Mouse (Mus musculus) embryonic facial prominence, embryonic 14.5 days (tissue): ENCODE results near the gene Gpc5. TPM values are rescaled to one million over a fixed set of nuclear protein-coding genes. Genes with fewer than 3 reads are reported as not detected.

Source experiments
- ATAC-seq: fragments of 200-750 bp; cut with Nextera tagmentation; 2 replicates; pipeline ENCODE4 v1.8.0; 2017; ENCODE audit warnings: low read depth, moderate number of reproducible peaks, moderate TSS enrichment
- DNase-seq: peaks from one replicate; pipeline ENCODE4 v3.0.0-alpha.2; 2015; ENCODE audit warnings: low spot score
- H3K27ac ChIP-seq: fragments of 300-500 bp; sonication (generic); replicated peaks from 2 replicates; pipeline ENCODE4 v1.5.1; 2014; ENCODE audit warnings: low read depth, mild to moderate bottlenecking, low read length, moderate library complexity
- H3K27me3 ChIP-seq: fragments of 300-500 bp; sonication (generic); replicated peaks from 2 replicates; pipeline ENCODE4 v1.6.1; 2014; ENCODE audit warnings: low read length; ENCODE audit not compliant: control insufficient read depth, insufficient read depth
- H3K36me3 ChIP-seq: fragments of 300-500 bp; sonication (generic); 2 replicates; pipeline ENCODE4 v1.6.1; 2014; ENCODE audit warnings: low read length, mixed read lengths; ENCODE audit not compliant: control insufficient read depth, insufficient read depth
- H3K4me1 ChIP-seq: fragments of 300-500 bp; sonication (generic); 2 replicates; pipeline ENCODE4 v1.6.1; 2014; ENCODE audit warnings: antibody characterized with exemption, low read length; ENCODE audit not compliant: control insufficient read depth, insufficient read depth
- H3K4me2 ChIP-seq: fragments of 300-500 bp; sonication (generic); 2 replicates; pipeline ENCODE4 v1.6.1; 2014; ENCODE audit warnings: low read depth, mild to moderate bottlenecking, low read length, moderate library complexity, mixed read lengths
- H3K4me3 ChIP-seq: fragments of 300-500 bp; sonication (generic); 2 replicates; pipeline ENCODE4 v1.5.1; 2014; ENCODE audit warnings: low read depth, mild to moderate bottlenecking, low read length
- H3K9ac ChIP-seq: fragments of 300-500 bp; sonication (generic); 2 replicates; pipeline ENCODE4 v1.6.1; 2014; ENCODE audit warnings: low read depth, mild to moderate bottlenecking, low read length, moderate library complexity, mixed read lengths
- H3K9me3 ChIP-seq: fragments of 300-500 bp; sonication (generic); 2 replicates; pipeline ENCODE4 v1.6.1; 2016; ENCODE audit warnings: low read length; ENCODE audit not compliant: control insufficient read depth
- WGBS: fragments of 180-500 bp; shearing (Covaris S2); extraction: QIAGEN DNeasy Blood & Tissue Kit; methylation state at CpG from one replicate; pipeline ENCODE4 v1.1.7; 2014; 5-methylcytosine and 5-hydroxymethylcytosine counted together
- polyA plus RNA-seq: library from polyadenylated mRNA; unstranded; fragments of >200 nt; fragmentation: Nextera tagmentation; extraction: Ambion mirVana; gene quantifications from 2 replicates; pipeline ENCODE4 v1.2.1, GENCODE M21; 2014

Gpc5 gene
- polyA plus RNA-seq, 1 experiment from 2014 or later, result 0.31 TPM

DNA sequence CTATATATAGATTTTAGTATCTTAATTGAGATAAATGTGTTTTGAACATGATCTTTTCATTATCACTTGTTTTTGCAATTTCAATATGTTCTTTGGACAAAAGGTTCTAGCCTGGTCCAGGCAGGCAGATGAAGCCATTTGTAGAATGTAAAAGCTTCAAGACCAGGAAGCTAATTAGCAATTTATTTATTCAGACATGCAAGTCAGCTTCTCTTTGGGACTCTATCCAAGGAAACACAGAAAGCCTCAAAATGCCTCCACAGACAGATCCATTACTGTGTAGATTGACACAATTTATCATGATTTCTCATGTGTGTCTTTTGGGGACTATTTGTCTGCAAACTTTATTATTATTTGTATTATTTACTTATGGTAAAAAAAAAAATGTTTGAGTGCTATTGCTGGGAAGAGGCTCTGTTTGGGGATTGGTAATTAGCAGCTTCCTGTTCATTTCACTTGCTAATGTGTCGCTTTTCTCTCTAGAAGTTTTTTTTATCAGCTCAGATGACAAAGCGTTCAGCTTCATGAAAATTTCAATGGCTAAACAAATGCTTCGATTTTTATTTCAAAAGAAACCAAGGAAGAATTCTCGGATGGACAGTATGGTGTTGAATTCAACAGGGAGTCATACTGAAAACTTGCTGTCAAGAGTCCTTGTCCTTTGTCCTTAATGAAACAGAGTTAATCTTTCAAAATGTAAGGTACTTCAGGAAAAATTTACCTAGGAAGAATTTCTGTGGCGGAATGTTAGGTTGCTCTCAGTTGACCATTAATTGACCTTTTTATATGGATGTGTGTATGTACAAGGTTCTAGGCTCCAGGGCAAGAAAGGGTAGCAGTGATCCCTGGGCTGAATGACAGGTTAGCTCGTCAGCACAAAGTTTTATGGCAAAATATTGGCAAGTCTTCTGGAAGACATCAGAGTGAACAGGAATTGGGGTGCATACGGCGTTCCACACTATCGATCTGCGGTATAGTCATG is 353.1 kb downstream of the Gpc5 start:
- 75% methylated on average over 10 of the region's 10 CpGs for WGBS
- Histone ChIP-seq H3K36me3 (no peaks in the 10 kb centered on the region), H3K27ac (no peak overlapping the region), H3K4me2 (no peak overlapping the region), H3K9me3 (no peaks in the 10 kb centered on the region), H3K27me3 (no peaks in the 10 kb centered on the region), H3K4me3 (no peak overlapping the region), H3K9ac (no peak overlapping the region), H3K4me1 (no peaks in the 10 kb centered on the region)
- DNase-seq, result no peak
- no peak for ATAC-seq

DNA sequence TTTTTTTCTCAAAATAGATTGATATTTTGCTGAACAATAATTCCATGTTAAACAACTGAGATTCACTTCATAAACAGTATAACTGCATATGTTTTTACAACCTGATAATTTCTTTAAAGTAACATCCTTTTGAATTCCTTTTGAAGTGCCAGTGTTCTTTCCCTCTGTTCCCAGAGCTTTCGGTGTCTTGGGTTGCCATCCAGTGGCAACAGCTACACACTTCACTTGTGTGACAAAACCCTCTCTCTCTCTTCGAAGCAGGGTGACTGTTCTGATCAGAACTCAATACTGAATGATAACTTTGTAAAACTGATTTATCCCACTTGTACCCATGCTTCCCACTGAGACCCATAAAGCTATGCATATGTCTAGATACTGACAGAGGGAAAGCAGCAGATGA is 358.9 kb downstream of the Gpc5 start:
- H3K4me2 ChIP-seq, result no peak overlapping the region
- DNase-seq (no peak), ATAC-seq (no peak)
- no peak overlapping the region for H3K27ac ChIP-seq
- no peaks in the 10 kb centered on the region for H3K4me1 ChIP-seq
- H3K27me3 ChIP-seq, result no peaks in the 10 kb centered on the region
- no peaks in the 10 kb centered on the region for H3K9me3 ChIP-seq
- 39% methylated on average over 2 of the region's 2 CpGs for WGBS
- H3K9ac ChIP-seq, result no peak overlapping the region
- no peaks in the 10 kb centered on the region for H3K36me3 ChIP-seq
- no peak overlapping the region for H3K4me3 ChIP-seq

- H3K36me3 ChIP-seq, result no peaks in the 10 kb centered on the region
- H3K27ac ChIP-seq, result no peak overlapping the region
- no peaks in the 10 kb centered on the region for H3K9me3 ChIP-seq
- H3K4me1 ChIP-seq, result no peaks in the 10 kb centered on the region
- WGBS, result 63% methylated on average over 5 of the region's 5 CpGs
- no peak overlapping the region for H3K4me3 ChIP-seq
- no peak for ATAC-seq
- no peaks in the 10 kb centered on the region for H3K27me3 ChIP-seq
- peak; percentile 45 for DNase-seq
- H3K4me2 ChIP-seq, result no peak overlapping the region
- no peak overlapping the region for H3K9ac ChIP-seq
These were observed 375.9 kb downstream of the Gpc5 start for GRCm38 (mm10) chr14:115467960-115468359.

GRCm38 (mm10) chr14:115475234-115475633 is 383.2 kb downstream of the Gpc5 start:
- WGBS, result 46% methylated on average over 4 of the region's 4 CpGs
- DNase-seq, result peak; percentile 71
- no peak overlapping the region for H3K4me3 ChIP-seq
- 0 out of 2 replicates have a peak, but pooled peaks cover 3% of the 10 kb centered on the region for H3K4me1 ChIP-seq
- ATAC-seq, result peak; percentile 47
- no peak overlapping the region for H3K9ac ChIP-seq
- no peak overlapping the region for H3K27ac ChIP-seq
- no peaks in the 10 kb centered on the region for H3K9me3 ChIP-seq
- no peak overlapping the region for H3K4me2 ChIP-seq
- H3K36me3 ChIP-seq, result no peaks in the 10 kb centered on the region
- no peaks in the 10 kb centered on the region for H3K27me3 ChIP-seq

DNA sequence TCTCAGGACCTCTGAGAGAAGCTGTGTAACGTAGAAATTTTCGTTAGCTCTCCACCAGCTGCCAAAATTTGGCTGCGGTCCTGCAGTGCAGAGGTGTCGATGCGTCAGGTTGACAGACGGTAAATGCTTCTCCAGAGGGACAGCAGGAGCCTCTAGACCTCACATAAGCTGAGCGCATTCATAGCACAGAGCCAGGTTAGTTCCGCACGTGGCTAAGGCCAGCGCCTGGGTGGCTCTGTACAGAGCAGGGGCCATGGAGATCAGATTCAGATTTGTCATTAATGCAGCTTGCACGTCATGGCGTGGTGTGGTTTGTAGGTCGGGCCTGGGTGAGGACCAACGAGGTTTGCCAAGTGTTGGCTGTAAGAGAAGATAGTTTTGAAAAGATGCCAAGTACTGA is 385.3 kb downstream of the Gpc5 start:
- H3K9ac ChIP-seq, result no peak overlapping the region
- H3K9me3 ChIP-seq, result no peaks in the 10 kb centered on the region
- H3K4me2 ChIP-seq, result peak overlapping the region; percentile 31; the same call in 1 of the 2 replicates
- no peak overlapping the region for H3K27ac ChIP-seq
- DNase-seq (peak; percentile 60), ATAC-seq (peak; percentile 77)
- WGBS, result 53% methylated on average over 14 of the region's 14 CpGs
- H3K36me3 ChIP-seq, result no peaks in the 10 kb centered on the region
- no peak overlapping the region for H3K4me3 ChIP-seq
- H3K27me3 ChIP-seq, result no peaks in the 10 kb centered on the region
- 0 out of 2 replicates have a peak, but pooled peaks cover 3% of the 10 kb centered on the region for H3K4me1 ChIP-seq

DNA sequence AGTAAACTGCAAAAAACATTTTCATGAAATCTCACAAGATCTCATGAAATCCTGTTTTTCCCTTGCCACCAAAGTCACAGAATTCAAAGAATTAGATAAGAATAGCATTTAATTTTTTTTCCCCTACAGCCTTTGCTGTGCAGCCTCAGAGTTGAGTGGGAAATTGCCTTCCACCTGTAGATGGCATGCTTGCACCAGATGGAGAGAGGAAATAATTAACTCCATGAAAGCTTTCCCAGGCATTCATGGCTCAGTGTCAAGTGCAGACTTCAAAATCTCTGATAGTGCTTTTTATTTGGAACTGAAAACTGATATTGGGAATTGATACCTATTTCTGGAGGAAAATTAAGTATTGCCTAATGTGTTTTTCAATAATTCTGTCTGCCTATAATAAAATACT is 393.1 kb downstream of the Gpc5 start:
- H3K27me3 ChIP-seq, result no peaks in the 10 kb centered on the region
- DNase-seq (peak; percentile 60), ATAC-seq (no peak)
- no peak overlapping the region for H3K4me2 ChIP-seq
- no peaks in the 10 kb centered on the region for H3K36me3 ChIP-seq
- H3K4me3 ChIP-seq, result no peak overlapping the region
- no peak overlapping the region for H3K27ac ChIP-seq
- no peaks in the 10 kb centered on the region for H3K4me1 ChIP-seq
- no peak overlapping the region for H3K9ac ChIP-seq
- no peaks in the 10 kb centered on the region for H3K9me3 ChIP-seq

DNA sequence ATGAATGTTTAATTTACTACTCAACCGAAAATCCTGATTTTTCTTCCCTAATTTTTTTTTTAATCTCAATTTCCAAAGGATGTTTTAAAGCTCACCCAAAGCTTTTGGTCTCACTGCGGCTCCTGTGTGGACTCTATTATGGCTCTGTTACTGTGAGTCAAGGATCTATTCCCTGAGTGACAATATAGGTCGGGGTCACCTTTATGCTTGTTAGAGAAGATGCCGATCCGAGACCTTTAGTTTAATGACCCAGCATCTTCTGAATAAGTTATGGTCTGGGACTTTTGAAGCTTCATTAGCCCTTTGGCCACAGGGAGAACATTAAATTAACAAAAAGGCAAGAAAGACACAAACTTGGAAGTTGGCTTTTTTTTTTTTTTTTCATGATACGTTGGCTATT is 408.8 kb downstream of the Gpc5 start:
- WGBS, result 47% methylated on average over 6 of the region's 6 CpGs

GRCm38 (mm10) chr14:115546516-115547282 is 454.7 kb downstream of the Gpc5 start:
- ATAC-seq, result no peak
- 75% methylated on average over 4 of the region's 4 CpGs for WGBS

More for the DNA sequence above, 408.8 kb downstream of the Gpc5 start:
- Histone ChIP-seq H3K9ac (no peak overlapping the region), H3K4me3 (no peak overlapping the region), H3K27ac (no peak overlapping the region), H3K4me2 (no peak overlapping the region), H3K27me3 (no peaks in the 10 kb centered on the region), H3K9me3 (no peaks in the 10 kb centered on the region), H3K36me3 (no peaks in the 10 kb centered on the region), H3K4me1 (no peaks in the 10 kb centered on the region)
- ATAC-seq (no peak), DNase-seq (no peak)

More at GRCm38 (mm10) chr14:115546516-115547282, 454.7 kb downstream of the Gpc5 start:
- Histone ChIP-seq H3K9me3 (no peaks in the 10 kb centered on the region), H3K4me3 (no peak overlapping the region), H3K9ac (no peak overlapping the region), H3K4me1 (no peaks in the 10 kb centered on the region), H3K36me3 (no peaks in the 10 kb centered on the region), H3K27ac (no peak overlapping the region), H3K4me2 (no peak overlapping the region), H3K27me3 (no peaks in the 10 kb centered on the region)
- DNase-seq, result peak; percentile 2
